Mouse (Mus musculus) neural tube, embryonic 13.5 days (tissue): ENCODE measurements at regions not wholly inside any gene's neighbourhood (a gene's known extent, or its start where the extent isn't known, plus 50 kb on each side); places are given as distances from the start of the nearest gene placed in this dataset.

Experiments
- ATAC-seq: fragments of 200-750 bp; cut with Nextera tagmentation; 2 replicates; pipeline ENCODE4 v1.8.0; 2017; ENCODE audit warnings: low read depth, mild to moderate bottlenecking, moderate TSS enrichment, moderate library complexity
- H3K27ac ChIP-seq: fragments of 300-500 bp; sonication (generic); replicated peaks from 2 replicates; pipeline ENCODE4 v1.5.1; 2015; ENCODE audit warnings: moderate library complexity, mild to moderate bottlenecking, inconsistent platforms
- H3K27me3 ChIP-seq: fragments of 300-500 bp; sonication (generic); 2 replicates; pipeline ENCODE4 v1.6.1; 2015; ENCODE audit warnings: mild to moderate bottlenecking, inconsistent platforms
- H3K36me3 ChIP-seq: fragments of 300-500 bp; sonication (generic); 2 replicates; pipeline ENCODE4 v1.6.1; 2015; ENCODE audit warnings: mild to moderate bottlenecking, inconsistent platforms
- H3K4me1 ChIP-seq: fragments of 300-500 bp; sonication (generic); replicated peaks from 2 replicates; pipeline ENCODE4 v1.6.1; 2015; ENCODE audit warnings: inconsistent platforms
- H3K4me2 ChIP-seq: fragments of 300-500 bp; sonication (generic); 2 replicates; pipeline ENCODE4 v1.6.1; 2015; ENCODE audit warnings: inconsistent platforms, mild to moderate bottlenecking, moderate library complexity
- H3K4me3 ChIP-seq: fragments of 300-500 bp; sonication (generic); 2 replicates; pipeline ENCODE4 v1.5.1; 2015; ENCODE audit warnings: mild to moderate bottlenecking, inconsistent platforms
- H3K9ac ChIP-seq: fragments of 300-500 bp; sonication (generic); 2 replicates; pipeline ENCODE4 v1.6.1; 2015; ENCODE audit warnings: moderate library complexity, mild to moderate bottlenecking, inconsistent platforms
- H3K9me3 ChIP-seq: fragments of 300-500 bp; sonication (generic); 2 replicates; pipeline ENCODE4 v1.6.1; 2016; ENCODE audit warnings: inconsistent platforms
- WGBS: fragments of 180-500 bp; shearing (Covaris S2); methylation state at CpG from one replicate; pipeline ENCODE4 v1.1.7; 2015; 5-methylcytosine and 5-hydroxymethylcytosine counted together

- peaks cover 4% of the 10 kb centered on the region; the same call in 1 of the 2 replicates for H3K4me1 ChIP-seq
- no peak overlapping the region for H3K27ac ChIP-seq
- ATAC-seq: no peak
- H3K9ac ChIP-seq: no peak overlapping the region
- no peak overlapping the region for H3K4me2 ChIP-seq
- WGBS: 89% methylated on average over 3 of the region's 3 CpGs
- no peaks in the 10 kb centered on the region for H3K9me3 ChIP-seq
- H3K36me3 ChIP-seq: no peaks in the 10 kb centered on the region
- H3K4me3 ChIP-seq: no peak overlapping the region
- no peaks in the 10 kb centered on the region for H3K27me3 ChIP-seq
These were observed 67.5 kb downstream of the Lmo4 start for GRCm38 (mm10) chr3:144137483-144137882.

DNA sequence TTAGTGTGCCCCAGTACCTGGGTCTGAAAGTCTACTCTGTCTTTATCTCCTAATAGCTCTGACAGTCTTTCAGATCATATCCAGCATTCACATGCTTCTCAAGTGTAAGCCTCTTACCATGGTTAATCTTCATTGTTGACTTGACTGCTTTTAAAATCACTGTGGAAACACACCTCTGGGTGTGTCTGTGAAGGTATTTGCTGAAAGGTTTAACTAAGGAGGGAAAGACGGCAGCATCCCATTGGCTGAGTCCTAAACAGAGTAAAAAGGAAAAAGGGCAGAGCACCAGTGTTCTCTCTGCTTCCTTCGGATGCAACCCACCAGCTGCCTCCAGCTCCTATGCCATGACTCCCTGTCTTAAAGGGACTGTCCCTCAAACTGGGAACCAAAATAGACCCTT lies 68.6 kb downstream of the Lmo4 start:
- H3K36me3 ChIP-seq: no peaks in the 10 kb centered on the region
- no peaks in the 10 kb centered on the region for H3K9me3 ChIP-seq
- no peak for ATAC-seq
- H3K27ac ChIP-seq: no peak overlapping the region
- no peak overlapping the region for H3K9ac ChIP-seq
- H3K4me1 ChIP-seq: no peaks in the 10 kb centered on the region
- no peak overlapping the region for H3K4me2 ChIP-seq
- H3K4me3 ChIP-seq: no peak overlapping the region
- 79% methylated on average over 2 of the region's 2 CpGs for WGBS
- H3K27me3 ChIP-seq: no peaks in the 10 kb centered on the region

DNA sequence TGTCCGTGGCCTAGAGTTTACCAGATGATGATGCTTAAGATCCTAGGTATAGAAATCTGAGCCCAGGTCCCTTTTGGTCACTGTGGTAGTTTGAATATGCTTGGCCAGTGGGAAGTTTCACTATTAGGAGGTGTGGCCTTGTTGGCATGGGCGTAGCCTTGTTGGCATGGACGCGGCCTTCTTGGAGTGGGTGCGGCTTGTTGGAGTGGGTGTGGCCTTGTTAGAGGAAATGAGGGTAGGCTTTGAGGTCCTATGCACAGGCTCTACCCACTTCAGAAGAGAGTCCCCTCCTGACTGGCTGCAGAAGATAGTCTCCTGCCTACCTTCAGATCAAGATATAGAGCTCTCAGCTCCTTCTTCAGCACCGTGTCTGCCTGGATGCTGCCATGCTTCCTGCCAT lies 69.4 kb downstream of the Lmo4 start:
- H3K27me3 ChIP-seq: no peaks in the 10 kb centered on the region
- no peak overlapping the region for H3K4me2 ChIP-seq
- no peak overlapping the region for H3K9ac ChIP-seq
- no peak for ATAC-seq
- no peaks in the 10 kb centered on the region for H3K36me3 ChIP-seq
- H3K9me3 ChIP-seq: no peaks in the 10 kb centered on the region
- WGBS: 92% methylated on average over 6 of the region's 6 CpGs
- H3K27ac ChIP-seq: no peak overlapping the region
- H3K4me3 ChIP-seq: no peak overlapping the region
- no peaks in the 10 kb centered on the region for H3K4me1 ChIP-seq

GRCm38 (mm10) chr3:144128042-144128441 lies 77.0 kb downstream of the Lmo4 start:
- H3K27me3 ChIP-seq: no peaks in the 10 kb centered on the region
- no peak overlapping the region for H3K9ac ChIP-seq
- peaks cover 7% of the 10 kb centered on the region for H3K4me1 ChIP-seq
- no peak overlapping the region for H3K27ac ChIP-seq
- no peaks in the 10 kb centered on the region for H3K9me3 ChIP-seq
- H3K4me3 ChIP-seq: no peak overlapping the region
- H3K36me3 ChIP-seq: no peaks in the 10 kb centered on the region
- WGBS: 95% methylated on average over 4 of the region's 4 CpGs
- ATAC-seq: no peak
- no peak overlapping the region for H3K4me2 ChIP-seq

- no peak overlapping the region for H3K4me2 ChIP-seq
- no peaks in the 10 kb centered on the region for H3K27me3 ChIP-seq
- H3K27ac ChIP-seq: no peak overlapping the region
- no peak overlapping the region for H3K9ac ChIP-seq
- WGBS: 45% methylated on average over 4 of the region's 4 CpGs
- H3K4me3 ChIP-seq: no peak overlapping the region
- ATAC-seq: peak; percentile 90
- H3K4me1 ChIP-seq: peaks cover 7% of the 10 kb centered on the region
- H3K9me3 ChIP-seq: no peaks in the 10 kb centered on the region
- no peaks in the 10 kb centered on the region for H3K36me3 ChIP-seq
These were observed 80.7 kb downstream of the Lmo4 start for GRCm38 (mm10) chr3:144124353-144124752.

DNA sequence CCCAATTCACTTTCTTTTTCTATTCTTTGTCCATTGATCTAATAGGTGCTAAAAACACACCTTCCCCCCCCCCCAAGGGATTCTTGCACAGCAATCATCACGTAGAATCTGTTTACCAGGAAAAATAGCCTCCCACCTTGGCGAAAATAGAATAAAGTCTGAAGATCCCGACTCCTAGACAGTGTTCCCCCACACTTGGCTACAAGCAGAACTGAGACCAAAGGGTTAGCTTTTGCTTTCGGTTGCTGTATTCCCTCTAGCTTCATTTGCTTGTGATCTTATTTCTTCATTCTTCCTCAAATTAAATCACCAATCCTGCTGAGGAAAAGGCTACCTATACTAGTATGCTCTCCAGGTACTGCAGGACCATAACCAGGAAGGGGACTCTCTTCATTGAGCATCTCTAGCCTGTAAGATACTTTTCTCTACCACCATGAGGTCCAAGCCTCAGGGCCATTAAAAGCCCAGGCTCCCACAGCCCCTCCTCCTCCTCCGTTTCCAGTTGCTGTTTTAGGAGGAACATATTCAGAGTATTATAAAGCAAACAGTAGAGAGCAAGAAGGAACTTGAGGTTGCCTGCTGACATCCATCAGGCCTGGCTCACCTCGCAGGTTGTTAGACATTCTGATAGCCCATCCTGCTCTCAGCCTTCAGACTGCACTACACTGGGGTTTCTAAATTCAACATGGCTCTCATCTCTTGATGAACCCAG lies 81.5 kb downstream of the Lmo4 start:
- Histone ChIP-seq H3K4me3 (no peak overlapping the region), H3K27me3 (no peaks in the 10 kb centered on the region), H3K4me2 (no peak overlapping the region), H3K9ac (no peak overlapping the region), H3K4me1 (peaks cover 7% of the 10 kb centered on the region), H3K36me3 (no peaks in the 10 kb centered on the region), H3K9me3 (no peaks in the 10 kb centered on the region), H3K27ac (no peak overlapping the region)
- ATAC-seq: no peak
- 88% methylated on average over 6 of the region's 6 CpGs for WGBS

DNA sequence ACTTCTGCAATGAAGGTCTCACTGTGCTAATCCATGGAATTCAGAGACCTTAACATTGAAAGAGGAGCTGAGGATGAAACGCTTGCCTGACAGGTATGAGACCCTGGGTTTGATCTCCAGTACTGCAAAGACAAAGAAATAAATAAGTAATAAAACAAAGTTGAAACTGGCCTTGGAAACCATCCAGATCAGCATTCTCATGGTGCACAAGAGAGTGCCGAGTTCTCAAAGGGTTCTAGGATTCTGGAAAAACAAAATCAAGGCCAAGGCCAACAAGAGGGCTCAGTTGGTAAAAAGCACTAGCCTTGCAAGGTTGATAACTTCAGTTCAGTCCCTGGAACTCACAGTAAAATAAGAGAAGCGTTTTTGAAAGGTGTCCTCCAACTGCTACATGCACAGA lies 85.9 kb downstream of the Lmo4 start:
- no peaks in the 10 kb centered on the region for H3K27me3 ChIP-seq
- H3K4me1 ChIP-seq: peaks cover 4% of the 10 kb centered on the region; the same call in 1 of the 2 replicates
- H3K9ac ChIP-seq: no peak overlapping the region
- no peaks in the 10 kb centered on the region for H3K9me3 ChIP-seq
- ATAC-seq: no peak
- no peak overlapping the region for H3K27ac ChIP-seq
- WGBS: 72% methylated on average over 3 of the region's 3 CpGs
- no peak overlapping the region for H3K4me3 ChIP-seq
- H3K36me3 ChIP-seq: no peaks in the 10 kb centered on the region
- H3K4me2 ChIP-seq: no peak overlapping the region

DNA sequence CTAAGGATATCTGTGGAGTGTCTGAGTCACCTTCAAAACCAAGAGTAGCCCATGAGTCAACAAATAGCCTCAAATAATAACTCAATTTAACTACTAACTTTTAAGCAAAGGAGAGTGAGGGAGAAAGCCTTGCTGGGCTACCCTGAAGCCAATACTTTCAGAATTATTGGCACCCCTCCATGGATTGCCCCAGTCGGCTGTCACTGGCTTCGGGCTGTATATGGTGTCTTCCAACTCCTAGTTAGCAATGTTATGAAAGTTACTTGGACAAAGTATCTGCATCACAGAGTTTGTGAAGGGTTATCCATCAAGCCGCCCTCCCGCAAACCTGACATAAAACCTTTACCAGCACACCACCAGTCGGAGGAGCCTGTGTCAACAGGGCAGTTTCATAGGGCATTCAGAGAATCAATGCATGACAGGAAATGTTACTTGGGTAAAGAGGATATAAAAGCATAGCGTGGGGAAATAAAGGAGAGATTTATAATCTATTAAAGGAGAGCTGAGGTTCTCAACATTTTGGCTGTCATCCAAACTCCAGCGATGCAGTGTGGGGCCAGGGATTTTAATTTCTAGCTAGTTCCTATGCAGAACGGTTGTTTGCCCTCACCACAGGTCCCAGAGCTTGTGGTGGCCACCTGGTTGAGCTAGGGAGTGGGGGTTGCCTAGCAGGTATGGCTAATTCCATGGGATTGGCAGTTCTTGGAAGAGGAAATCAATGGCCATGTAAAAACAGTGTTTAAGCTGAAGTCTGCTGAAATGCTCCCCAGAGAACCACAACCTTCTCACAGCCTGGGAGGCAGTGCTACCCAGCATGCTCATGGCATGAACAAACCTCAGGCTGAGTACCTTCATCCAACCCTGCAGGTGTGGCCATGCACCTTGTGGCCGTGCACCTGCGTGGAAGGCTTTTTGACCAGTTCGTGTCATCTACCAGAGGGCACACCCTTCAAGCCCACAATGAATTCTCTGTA lies 91.1 kb downstream of the Lmo4 start:
- Histone ChIP-seq H3K9ac (no peak overlapping the region), H3K4me1 (peaks cover 6% of the 10 kb centered on the region; the same call in 1 of the 2 replicates), H3K36me3 (no peaks in the 10 kb centered on the region), H3K27ac (no peak overlapping the region), H3K4me3 (no peak overlapping the region), H3K9me3 (no peaks in the 10 kb centered on the region), H3K27me3 (no peaks in the 10 kb centered on the region), H3K4me2 (no peak overlapping the region)
- WGBS: 75% methylated on average over 11 of the region's 11 CpGs
- no peak for ATAC-seq

GRCm38 (mm10) chr3:144110331-144111080 lies 94.5 kb downstream of the Lmo4 start:
- peaks cover 24% of the 10 kb centered on the region for H3K4me1 ChIP-seq
- no peak overlapping the region for H3K4me3 ChIP-seq
- no peak overlapping the region for H3K4me2 ChIP-seq
- no peak for ATAC-seq
- H3K36me3 ChIP-seq: no peaks in the 10 kb centered on the region
- no peaks in the 10 kb centered on the region for H3K27me3 ChIP-seq
- no peak overlapping the region for H3K9ac ChIP-seq
- H3K27ac ChIP-seq: no peak overlapping the region
- 76% methylated on average over 5 of the region's 5 CpGs for WGBS
- no peaks in the 10 kb centered on the region for H3K9me3 ChIP-seq

DNA sequence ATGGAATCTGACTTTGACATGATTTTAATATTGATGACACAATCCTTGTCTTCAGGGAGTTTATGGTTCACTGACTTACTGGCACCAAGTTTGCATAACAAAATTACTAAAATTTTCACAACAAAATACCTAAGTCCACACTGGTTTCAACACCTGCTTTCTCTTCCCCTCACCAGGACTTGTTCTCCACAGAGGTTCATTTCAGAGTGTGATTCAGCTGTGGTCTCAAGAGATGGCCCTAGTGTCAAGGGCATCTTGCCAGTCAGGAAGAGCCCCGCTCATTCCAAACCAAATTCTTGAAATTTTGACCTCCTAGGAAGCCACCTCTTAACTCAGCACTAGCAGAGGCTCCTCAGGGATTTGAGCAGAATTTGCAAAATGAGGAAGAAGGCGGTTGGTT lies 95.3 kb downstream of the Lmo4 start:
- Histone ChIP-seq H3K4me2 (no peak overlapping the region), H3K9ac (no peak overlapping the region), H3K4me1 (peaks cover 24% of the 10 kb centered on the region), H3K9me3 (no peaks in the 10 kb centered on the region), H3K4me3 (no peak overlapping the region), H3K36me3 (no peaks in the 10 kb centered on the region), H3K27ac (no peak overlapping the region), H3K27me3 (no peaks in the 10 kb centered on the region)
- 77% methylated on average over 2 of the region's 2 CpGs for WGBS
- no peak for ATAC-seq

- WGBS: 59% methylated on average over 6 of the region's 6 CpGs
- no peaks in the 10 kb centered on the region for H3K27me3 ChIP-seq
- no peak overlapping the region for H3K27ac ChIP-seq
- H3K4me3 ChIP-seq: no peak overlapping the region
- H3K4me2 ChIP-seq: no peak overlapping the region
- H3K36me3 ChIP-seq: no peaks in the 10 kb centered on the region
- peaks cover 18% of the 10 kb centered on the region for H3K4me1 ChIP-seq
- ATAC-seq: peak; percentile 50; the same call in 1 of the 2 replicates
- H3K9me3 ChIP-seq: no peaks in the 10 kb centered on the region
- H3K9ac ChIP-seq: no peak overlapping the region
These were observed 96.7 kb downstream of the Lmo4 start for GRCm38 (mm10) chr3:144108310-144108709.

- 0 out of 2 replicates have a peak overlapping the region, but pooled peaks have one; percentile 4 for H3K27ac ChIP-seq
- ATAC-seq: peak; percentile 75; the same call in 1 of the 2 replicates
These were observed 97.4 kb downstream of the Lmo4 start for GRCm38 (mm10) chr3:144107664-144108063.

More at GRCm38 (mm10) chr3:144107664-144108063, 97.4 kb downstream of the Lmo4 start:
- no peak overlapping the region for H3K9ac ChIP-seq
- no peaks in the 10 kb centered on the region for H3K9me3 ChIP-seq
- no peak overlapping the region for H3K4me2 ChIP-seq
- WGBS: 41% methylated on average over 7 of the region's 7 CpGs
- peaks cover 18% of the 10 kb centered on the region for H3K4me1 ChIP-seq
- no peaks in the 10 kb centered on the region for H3K27me3 ChIP-seq
- no peak overlapping the region for H3K4me3 ChIP-seq
- no peaks in the 10 kb centered on the region for H3K36me3 ChIP-seq
